Mouse (Mus musculus) heart, adult 8-10 months (tissue): ENCODE measurements around the gene Pate2. TPM values are rescaled to one million over a fixed set of nuclear protein-coding genes. Genes with fewer than 3 reads are reported as not detected.
"Not testable (repeated sequence)": the region's sequence is repeated elsewhere in the genome, so short reads cannot be mapped to it uniquely, and the experiment has no call there.

Source experiments
- DNase-seq: peaks from one replicate; pipeline ENCODE4 v3.0.0; 2022; ENCODE audit warnings: low spot score
- total RNA-seq, 4 experiments: library from RNA; stranded (reverse); gene quantifications; 2 replicates each; pipeline ENCODE4 v1.2.4; 2022

Gene Pate2
- total RNA-seq, 4 experiments from 2014 or later = not detected

DNA sequence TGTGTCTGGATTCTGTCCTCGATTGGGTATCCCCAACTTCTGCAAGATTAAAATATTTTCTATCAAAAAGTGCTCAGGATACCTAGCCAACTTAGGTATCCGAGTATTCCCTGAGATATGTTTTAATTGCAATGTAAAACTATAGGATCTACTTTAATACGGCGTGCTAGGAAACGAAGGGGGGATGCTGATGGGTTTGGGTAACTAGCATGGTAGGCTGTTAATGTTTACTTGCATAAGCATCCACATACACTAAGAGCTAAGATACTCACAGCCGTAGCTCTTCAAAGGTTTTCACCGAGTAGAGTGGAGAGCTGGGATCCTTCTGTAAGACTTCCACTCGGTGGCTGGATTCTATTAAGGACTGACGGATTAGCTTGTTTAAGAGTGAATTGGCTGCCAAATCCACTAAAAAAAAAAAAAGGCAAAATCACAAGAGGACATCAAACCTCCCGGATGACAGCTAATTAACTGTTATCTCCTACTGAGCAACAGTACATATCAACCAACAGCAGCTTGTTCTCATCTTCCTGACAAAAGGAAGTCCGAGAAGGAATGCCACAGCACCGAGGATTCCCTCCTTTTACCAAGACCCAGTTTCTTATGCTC, 13.5 kb upstream of the Pate2 start:
- DNase-seq = no peak

DNA sequence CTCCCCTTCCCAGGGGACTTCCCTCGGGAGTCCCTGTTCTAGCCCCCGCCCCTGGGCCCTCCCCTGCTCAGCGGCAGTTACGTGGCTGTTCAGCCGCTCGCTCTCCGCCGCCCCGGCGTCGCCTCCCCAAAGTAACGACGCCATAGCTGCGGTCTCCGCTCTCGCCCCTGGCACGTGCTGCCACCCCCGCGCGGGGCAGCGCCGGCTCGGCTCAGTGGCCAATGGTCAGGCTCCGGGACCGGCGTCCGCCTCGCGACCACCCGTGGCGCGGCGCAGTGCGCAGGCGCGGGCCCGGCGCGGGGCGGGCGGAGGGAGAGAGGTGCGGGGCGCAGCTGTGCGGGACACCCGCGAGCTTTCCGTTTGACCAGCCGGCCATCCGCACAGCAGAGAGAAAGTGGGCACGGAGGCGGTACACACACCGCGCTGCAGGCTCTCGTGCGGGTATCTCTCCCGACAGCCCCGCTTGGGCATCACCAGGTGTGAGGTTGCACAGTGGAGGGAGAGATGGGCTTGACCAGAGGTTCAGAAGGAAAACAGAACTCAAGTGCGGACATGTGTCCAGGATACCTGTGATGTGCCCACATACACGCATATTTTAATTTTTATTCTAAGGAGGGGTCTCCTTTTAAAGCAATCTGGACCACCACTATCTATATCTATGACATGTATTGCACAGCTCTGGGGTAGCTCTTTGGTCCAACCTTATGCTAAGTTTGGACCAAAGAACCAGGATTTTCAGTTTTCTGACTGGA, 11.7 kb upstream of the Pate2 start, which contains the start of the genes Ddx25 and Pus3:
Gene Ddx25 (minus strand): TSS at position 272 of the 752 bp plus-strand sequence.
Gene Pus3 (plus strand): TSS at position 339 of the 752 bp plus-strand sequence.
- DNase-seq = no peak

DNA sequence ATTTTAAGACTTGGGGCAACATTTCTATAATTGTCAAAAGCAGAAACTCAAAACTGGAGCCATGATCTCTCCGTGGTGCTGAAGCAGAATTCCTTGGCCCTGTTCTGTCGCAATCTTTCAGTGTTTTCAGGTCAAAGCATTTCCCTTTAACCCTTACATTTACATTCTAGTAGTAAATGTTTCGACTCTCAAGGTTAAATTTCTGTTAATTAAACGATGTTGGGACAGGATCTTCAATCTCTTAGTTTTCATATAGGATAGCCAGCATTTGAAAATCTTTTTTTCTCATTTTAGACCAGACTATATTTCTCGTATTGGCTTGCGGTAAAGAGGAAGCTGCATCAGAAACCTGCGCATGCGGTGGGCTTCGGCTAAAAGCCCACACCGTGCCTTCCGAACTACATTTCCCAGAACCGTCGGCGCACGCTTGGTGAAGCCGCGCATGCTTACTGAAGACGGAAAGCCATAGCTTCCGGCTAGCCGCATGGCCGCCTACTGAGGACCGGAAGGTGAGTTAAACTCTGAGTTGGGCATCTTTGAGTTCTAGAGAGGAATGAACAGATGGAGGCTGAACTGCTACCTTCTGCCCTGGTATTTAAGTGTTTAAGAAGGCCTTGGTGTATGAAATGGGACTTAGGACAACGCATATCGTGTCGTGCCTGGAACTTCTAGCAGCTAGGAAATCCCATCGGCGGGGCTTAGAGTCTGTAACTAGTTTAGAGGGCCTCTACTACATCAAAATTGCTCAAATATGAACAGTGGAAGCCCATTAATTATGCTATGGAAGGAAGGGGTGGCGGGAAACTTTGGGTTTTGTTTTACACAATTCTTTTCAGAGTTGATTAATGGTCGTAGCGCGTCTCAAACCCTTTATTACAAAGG, 10.8 kb upstream of the Pate2 start:
- peak; percentile 75 for DNase-seq

DNA sequence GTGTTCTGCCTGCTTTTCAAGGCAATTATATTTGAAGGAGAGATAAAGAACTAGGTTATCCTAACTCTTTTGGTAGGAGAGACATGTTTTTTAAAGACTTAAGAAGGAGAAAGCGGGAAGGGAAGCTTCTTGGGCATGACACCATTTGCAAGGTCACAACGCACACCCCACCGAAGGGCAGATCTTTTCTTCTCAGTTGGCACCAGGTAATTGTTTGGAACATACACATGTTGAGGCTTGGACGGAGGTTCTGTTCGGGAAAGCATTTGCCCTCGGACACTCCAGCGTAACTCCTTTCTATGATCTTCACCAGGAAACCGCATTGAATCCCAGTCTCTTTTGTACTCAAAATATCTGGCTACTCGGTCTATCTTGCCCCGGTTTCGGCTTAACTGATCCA, 9.0 kb upstream of the Pate2 start:
- no peak for DNase-seq

DNA sequence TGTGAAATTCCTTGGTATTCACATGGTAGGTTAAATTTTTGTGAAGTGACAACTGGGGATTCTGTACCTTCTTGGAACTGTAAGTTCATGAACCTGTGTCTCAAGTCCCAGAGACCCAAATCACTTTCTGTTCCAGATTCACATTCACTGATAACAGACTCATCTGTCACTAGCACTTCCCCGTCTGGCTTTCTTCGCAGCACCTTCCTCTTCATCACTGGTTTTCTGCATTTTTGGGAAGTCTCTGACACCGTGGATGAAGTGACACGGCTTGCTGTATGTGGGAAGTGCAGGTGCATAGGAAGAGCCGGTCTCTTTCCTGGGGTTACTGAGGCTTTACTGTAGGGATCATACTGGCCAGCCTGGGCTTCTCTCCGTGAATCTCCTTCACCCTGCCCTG, 8.5 kb upstream of the Pate2 start:
- no peak for DNase-seq

DNA sequence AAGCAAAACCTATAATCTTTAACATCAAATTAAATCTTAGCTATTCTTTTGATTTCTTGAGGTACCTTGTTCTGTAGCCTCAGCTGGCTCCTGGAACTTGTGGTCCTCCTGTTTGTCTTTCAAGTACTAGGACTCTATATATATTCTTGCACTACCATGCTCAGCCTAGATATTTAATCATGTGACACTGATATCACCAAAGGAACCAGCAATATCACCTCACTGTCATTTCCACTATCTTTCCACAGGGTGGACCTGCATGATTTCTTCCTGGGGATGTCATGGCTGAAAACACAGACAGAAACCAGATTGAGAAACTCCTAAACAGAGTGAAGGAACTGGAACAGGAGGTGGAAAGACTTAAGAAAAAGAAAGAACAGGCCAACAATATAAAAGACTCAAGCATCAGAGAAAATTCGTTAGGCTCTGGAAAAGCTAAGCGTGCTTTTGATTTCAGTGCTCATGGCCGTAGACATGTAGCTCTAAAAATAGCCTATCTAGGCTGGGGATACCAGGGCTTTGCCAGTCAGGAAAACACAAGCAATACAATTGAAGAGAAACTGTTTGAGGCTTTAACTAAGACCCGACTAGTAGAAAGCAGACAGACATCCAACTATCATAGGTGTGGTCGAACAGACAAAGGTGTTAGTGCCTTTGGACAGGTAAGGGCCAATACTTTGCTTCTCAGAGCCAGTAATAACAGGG, 5.4 kb upstream of the Pate2 start:
- no peak for DNase-seq

DNA sequence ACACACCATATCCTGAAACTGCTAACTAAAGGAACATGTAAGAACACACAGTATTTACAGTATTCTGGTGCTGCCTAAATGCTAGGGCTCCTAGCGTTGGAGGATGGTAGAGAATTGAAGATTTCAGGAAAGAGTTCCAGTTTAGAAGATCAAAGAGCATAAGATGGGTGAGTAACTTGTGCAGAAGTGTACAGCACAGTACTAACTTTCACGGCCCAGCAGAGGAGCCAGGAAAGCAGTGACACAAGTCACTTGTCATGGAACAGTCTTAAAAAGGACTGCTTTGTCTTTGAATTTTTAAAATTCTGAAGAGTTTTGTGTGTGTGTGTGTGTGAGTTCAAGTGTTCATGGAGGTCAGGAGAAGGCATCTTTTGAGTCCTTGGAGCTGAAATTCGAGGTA, 2.1 kb upstream of the Pate2 start:
- DNase-seq = no peak

DNA sequence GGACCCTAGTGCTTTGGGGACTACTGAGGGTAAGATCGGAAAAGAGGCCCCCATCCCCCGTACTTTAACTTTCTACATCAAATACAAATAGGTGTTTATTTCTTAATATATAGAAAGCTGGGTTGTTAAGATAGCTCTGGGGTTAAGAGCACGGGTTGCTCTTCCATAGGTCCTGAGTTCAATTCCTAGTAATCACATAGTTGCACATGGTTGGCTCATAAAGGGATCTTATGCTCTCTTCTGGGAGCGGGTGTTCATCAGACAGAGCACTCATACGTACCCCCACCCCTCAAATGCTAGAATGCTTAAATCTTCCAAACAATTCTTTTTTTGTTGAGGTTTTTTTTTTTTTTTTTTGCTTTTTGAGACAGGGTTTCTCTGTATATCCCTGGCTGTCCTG, 579 bp downstream of the Pate2 start:
- DNase-seq = no peak

DNA sequence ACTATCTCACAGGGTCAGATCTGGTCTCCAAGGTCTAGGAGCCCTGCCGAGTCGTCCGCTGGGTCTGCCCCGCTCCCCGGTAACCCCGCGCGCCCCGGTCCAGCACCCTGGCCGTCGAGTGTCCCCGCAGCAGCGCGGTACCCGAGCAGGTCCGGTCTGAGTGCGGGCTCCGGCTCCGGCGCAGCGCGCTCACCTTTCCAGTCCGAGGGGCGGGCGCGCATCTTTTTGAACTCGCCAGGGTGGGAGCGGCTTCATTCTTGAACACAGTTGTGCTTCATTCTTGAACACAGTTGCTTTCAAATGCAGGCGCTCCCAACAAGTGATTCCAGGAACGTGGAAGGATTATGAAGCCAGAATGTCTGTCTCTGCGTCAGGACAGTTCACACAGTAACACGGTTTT, 4.3 kb downstream of the Pate2 start:
- DNase-seq = no peak

DNA sequence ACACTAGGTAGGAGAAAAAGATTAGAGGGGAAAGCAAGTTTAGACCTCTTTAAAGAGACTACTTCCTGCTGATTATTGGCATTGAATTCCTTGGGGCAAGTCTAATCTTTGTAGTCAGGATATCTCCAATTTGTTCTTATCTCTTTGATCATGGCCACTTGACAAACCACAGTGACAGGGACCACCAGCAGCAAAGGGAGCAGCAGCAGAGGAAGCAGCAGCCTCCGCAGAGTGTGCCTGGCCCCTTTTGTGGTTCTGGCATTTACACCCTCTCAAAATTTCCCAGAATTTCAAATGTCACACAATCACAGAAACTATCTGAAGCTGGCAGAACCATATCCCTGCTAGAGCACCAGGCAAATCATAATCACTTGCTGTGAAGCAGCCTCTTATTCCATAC, 17.6 kb downstream of the Pate2 start:
- DNase-seq = no peak

DNA sequence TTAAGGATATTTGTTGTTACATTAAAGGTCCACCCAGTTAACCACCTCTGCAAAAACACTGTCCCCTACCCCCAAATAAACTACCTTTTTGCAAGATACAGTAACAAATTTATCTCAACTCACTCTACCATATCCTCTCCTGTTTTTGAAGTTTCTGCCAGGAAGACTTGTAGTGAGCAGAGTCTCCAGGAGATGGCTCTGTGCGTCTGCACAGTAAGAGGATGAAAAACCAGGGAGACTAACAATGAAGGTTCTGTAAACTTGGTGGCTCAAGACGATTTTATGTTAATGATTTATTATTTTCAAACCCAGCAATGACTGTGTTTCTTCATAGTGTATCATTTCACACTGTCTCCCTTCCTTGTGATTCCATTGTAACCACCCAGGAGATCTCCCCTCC, 22.8 kb downstream of the Pate2 start:
- no peak for DNase-seq

DNA sequence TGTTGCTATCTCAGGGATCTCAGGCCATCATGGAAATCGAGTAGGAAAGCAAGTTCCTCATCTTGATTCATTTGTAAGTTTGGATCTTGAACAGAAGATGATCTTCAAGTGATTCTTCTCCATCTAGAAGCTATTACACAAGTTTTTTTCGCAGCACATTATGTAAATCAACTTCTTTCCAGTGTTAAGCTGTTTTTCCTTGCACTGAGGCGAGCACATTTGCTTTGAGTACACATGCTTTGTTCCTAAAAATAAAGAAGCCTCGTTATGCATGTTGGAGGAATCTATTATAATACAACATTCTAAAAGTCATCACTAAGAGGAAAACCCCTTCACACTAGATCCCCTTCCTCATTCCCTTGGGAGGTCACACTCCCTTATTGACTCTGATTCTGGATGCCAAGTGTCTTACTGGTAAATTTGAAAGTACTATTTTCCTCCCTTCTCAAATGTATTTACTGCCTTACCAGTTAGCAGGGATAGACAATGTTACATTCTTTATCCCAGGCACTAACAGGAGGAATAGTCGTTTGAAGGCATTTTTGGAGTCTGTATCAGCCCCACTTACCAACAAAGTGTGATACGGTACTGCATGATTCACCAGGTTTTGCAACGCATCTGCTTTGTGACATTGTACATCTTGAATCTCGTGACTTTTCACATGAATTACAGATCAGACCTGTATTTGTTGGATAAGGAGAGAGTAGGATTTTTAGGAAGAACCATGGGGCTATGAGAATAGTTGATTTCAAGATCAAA, 37.7 kb downstream of the Pate2 start:
- DNase-seq = no peak

DNA sequence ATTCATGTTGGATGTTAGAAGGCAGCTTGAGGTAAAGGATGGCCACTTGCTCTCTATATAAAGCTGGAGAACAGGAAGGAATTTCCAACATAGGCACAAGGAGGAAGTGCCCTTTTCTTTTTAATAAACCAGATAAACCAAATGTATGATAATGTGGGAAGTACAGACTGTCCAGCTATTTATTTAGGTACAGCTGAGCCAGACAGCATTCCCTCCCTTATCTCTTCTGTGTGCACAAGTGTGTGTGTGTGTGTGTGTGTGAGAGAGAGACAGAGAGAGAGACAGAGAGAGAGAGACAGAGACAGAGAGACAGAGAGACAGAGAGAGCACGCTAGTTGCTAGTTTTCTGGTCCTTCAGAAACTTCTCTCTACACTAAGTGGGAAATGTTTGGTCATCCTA, 41.8 kb downstream of the Pate2 start, which contains the start of gene Pate4:
Gene Pate4 (minus strand): TSS at position 101 of the 400 bp plus-strand sequence.
- DNase-seq = no peak

DNA sequence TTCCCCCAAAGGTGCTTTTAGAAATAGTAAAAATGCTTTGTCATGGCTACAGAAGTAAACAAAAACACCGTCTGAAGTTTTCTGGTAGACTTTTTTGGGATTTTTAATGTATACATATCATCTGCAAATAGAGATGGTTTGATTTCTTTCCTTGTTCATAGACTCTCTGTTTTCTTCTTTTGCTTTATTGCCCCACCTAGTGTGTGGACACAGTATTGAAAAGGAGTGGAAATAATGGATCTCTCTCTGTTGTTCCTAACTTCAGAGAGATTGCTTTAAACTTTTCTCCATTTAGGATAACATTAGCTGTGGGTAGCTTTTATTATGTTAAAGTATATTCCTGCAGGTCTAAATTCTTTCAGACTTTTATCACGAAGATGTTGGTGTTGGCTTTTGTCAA, 43.9 kb downstream of the Pate2 start:
- no peak for DNase-seq

DNA sequence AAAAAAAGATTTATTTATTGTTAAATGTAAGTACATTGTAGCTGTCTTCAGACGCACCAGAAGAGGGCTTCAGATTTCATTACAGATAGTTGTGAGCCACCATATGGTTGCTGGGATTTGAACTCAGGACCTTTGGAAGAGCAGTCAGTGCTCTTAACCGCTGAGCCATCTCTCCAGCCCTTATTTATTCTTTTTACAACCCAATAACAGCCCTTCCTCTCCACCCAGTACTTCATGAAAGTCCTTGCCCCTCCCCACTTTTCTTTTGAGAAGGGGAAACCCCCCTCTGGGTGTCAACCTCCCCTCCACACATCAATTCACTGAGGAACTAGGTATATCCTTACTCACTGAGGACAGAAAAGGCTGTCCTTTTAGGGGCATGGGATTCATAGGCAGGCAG, 46.7 kb downstream of the Pate2 start:
- not testable (repeated sequence) for DNase-seq

DNA sequence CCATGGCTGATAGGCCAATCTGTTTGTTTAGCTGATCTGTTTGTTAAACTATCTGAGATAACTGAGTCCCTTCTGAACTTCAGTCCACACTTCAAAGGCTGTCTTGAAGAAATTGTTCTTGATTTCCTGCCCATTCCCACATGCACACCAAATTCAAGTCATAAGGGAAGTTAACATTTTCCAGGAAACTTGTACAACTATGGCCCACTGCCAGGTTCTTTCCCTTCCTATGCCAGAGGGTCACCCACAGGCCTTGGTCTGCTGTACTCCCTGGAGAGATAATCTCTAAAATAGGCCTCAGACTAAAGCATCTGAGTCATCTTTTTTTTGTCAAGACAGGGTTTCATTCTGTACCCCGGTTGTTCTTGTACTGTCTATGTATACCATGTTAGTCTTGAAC, 62.9 kb downstream of the Pate2 start:
- DNase-seq = no peak

DNA sequence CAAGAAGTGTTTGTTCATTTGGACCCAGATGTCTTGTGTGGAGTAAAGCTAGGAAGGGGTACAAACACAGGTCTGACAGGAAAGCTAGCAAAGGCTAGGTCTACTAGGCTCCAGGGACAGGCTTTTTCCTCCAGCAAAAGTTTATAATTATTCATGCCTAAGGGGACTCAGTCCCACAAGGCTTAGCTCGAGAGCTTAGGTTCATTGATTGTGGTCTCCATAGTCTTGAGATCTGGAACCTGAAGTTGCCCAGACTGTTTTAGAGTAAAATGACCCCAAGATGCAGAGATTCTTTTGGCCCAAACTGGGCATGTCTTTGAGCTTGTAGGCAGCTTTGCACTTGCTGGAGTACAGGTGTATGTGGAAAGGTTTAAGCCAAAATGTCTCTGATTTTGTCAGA, 78.0 kb downstream of the Pate2 start, which contains the start of gene Pate3:
Gene Pate3 (minus strand): TSS at position 101 of the 400 bp plus-strand sequence.
- no peak for DNase-seq

DNA sequence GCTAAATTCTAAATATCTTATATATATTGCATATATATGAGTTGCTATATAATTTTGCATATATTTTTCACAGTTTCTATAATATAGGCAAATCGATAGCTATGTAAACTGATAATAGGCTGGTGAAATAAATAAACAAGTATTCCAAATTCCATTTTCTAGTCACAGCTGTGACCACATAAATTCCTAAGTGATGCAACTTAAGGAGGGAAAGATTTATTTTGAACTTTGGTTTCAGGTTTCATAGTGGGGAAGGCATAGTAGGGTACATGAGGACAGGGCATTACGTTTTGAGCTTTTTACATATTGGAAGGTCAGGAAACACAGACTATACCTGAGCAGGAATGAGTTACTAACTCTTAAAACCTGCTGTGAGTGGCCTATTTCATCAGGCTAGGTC, 103.5 kb downstream of the Pate2 start:
- DNase-seq = no peak

DNA sequence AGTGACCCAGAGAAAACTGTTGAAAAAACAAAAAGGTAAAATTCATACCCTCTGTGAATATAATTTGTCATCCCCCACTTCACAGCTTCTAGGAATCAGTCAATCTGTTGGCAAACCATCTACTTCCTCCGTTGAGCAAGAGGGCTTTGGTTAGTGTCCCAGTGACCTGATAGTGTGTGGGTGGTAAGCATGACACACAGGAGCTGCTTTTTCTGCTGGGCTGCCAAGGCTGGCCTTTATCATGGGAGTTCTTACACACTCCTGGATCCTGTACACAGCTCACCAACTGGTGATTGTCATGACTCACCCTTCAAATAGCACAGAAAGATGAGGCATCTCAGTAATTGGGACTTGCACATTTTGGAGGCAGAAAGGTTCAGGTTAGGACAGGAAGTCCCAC, 116.9 kb downstream of the Pate2 start, which contains the start of gene Pate1:
Gene Pate1 (minus strand): TSS at position 378 of the 400 bp plus-strand sequence.
- peak; percentile 3 for DNase-seq

DNA sequence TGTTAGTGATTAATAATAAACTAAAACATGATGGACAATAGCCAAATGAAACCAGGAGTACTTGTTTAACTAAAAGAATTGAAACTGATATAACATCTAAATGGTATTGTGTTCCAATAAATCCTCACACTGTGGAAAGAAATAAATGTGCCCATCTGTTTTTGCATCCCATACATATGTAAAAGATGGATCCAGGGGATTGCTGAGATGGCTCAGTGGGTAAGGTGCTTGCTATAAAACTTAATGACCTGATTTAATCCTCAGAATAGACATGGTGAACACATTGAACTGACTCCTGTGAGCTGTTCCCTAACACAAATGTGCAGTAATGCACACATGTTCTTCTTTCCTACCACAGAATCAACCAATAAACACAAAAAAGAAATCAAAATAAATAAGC, 121.8 kb downstream of the Pate2 start:
- no peak for DNase-seq

DNA sequence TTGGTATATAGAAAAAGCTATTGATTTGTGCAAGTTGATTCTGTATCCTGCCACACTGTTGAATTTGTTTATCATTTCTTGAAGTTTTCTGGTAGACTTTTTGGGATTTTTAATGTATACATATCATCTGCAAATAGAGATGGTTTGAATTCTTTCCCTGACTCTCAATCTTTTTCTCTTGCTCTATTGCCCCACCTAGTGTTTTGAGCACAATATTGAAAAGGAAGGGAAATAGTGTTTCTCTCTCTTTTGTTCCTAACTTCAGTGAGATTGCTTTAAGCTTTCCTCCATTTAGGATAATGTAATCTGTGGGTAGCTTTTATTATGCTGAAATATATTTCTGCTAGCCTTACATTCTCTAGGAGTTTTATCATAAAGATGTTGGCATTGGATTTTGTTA, 137.2 kb downstream of the Pate2 start:
- DNase-seq = no peak
